Mouse (Mus musculus) cerebellum, postnatal 10 days (tissue): Measurements from ENCODE around the gene Mboat1.

Source experiments
- DNase-seq, 2 experiments: peaks; one replicate each; pipeline ENCODE4 v3.0.0; 2021; ENCODE audit warnings: mixed read lengths in 2 of 2

The Mboat1 gene

DNA sequence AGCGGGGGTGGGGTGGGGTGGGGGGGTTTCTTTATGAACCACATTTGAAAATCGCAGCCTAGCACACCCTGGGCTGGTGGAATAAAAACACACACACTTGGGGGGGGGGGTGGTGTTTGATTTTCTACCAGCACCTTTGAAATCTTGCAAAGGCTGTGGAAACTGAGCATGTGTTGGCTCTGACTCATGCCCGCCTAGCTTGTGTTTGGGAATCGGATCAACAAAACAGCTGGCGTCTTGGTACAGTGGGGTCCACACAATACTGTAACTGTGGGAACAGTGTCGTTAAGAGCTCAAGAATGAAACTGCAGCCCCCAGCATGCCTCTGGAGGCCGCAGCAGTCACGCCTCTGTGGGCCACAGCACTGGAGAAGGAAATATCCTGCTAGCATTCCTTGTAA lies 50.2 kb downstream of the Mboat1 start:
- DNase-seq, result peak; percentile 33 to 42

DNA sequence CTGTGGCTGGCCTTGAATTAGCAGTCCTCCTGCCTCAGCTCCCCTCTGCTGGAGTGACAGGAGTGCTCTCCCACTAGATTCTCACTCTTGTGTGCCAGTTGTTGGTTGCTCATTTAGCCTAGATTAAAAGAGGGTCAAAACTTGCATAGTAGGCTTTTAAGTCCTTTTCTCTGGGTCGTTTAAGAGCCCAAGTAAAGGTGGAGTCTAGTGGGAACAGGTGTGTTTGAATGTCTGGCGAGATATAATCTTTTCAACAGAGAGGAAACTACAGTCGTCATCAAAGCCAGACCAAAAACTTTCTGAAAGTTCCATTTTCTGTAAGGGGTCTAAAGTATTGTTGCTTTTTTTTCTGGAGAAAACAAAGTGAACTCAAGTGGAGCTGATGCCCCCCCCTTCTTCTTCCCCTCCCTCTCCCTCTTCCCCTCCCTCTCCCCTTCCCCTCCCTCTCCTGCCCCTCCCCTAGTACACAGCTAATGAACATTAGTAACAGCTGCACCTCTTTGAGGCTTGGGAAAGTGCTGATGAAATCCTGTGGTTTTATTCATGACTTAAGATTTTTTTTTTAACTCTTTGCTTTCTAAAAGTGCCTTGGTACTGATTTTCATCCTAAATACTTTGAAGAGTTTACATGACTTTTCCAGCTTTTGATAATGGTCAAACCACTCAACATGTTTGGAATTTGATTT lies 55.9 kb downstream of the Mboat1 start:
- DNase-seq, result no peak

DNA sequence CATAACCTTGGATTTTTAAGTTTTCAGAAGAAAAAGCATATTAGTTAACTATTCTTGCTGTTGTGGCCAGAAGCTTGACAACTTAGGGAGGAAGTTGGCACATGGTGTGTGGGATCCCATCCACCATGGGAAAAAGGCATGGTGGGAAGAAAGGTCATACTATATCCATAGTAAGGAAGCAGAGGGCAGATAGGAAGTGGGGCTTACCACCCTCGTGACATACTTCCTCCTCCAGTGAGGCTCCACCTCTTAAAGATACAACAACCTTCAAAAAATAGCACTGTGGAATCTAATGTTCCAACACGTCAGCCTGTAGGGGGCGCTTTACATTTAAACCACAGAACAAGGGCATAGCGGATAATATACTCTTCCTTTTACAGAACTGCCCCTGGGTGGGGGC lies 57.1 kb downstream of the Mboat1 start:
- no peak for DNase-seq

DNA sequence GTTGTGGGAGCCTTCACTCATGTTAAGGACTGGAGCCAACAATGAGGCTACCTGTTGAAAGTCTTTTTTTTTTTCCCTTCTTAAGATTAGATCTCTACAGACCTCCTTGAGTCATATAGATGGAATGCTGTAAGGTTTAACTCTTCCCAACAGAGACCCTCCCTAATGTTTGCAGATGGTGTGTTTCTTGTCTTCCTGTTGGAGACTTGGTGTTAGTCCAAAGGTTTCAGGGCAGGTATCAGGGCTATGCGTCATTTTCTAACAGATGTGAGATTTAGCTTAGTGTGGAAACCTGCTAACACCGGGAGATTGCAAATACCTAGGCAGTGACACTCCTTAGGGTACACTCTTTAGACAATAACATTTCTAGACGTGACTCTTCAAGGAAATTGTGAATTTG lies 58.5 kb downstream of the Mboat1 start:
- DNase-seq, result no peak

DNA sequence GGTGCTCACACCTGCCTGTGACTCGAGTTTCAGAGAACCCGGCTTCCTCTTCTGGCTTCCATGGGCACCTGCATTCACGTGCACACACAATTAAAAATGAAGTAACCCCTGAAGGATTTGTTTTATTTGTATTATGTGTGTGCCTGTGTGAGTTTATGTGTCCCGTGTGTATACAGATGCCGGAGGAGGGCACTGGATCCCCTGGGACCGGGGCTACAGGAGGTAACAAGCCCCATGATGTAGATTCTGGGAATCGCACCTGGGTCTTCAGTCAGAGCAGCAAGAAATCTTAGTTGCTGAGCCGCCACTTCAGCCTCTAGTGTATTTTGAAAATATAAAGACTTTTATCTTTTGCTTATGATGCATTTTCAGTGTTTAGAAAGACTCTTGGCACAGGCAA lies 60.4 kb downstream of the Mboat1 start:
- no peak for DNase-seq

DNA sequence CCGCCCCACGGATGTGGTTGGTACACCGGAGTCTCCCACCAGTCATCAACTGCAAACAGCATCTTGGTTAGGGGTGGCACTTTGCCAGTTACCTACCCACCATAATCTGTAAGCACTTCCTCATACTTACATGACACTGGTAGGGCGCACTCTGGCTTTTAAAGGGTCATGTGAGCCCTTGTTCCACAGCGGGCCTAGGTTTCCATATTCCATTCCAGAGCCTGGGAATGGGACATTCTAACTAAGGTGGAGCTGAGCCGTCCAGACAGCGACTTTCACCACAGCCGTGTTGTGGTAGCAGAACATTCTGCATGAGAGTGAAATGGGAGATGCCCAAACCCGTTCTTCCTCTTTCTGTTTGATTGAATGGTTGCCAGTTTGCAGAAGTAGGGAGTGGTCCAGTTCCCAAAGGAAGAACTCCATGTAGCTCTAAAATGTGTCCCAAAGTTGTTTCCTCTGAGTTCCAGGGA lies 61.8 kb downstream of the Mboat1 start:
- DNase-seq, result no peak

DNA sequence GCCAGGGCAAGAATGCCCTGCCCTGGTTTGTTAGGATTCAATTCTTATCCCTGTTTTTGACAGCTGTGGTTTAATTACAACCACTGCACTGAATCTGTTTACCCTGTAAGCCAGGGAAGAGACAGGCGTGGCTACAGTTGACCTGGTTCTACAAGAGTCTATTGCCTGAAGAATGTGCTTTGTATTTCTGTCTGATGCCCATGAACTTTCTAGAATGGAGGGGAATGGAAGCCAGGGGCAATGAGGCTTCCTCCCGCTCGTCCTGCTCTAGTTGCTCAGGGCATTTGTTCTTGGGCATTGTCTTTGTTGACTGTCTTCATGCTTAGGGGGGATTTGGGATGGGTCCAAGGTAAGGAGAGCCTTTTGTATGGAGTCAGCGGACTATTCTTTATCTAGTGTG lies 63.5 kb downstream of the Mboat1 start:
- no peak for DNase-seq

DNA sequence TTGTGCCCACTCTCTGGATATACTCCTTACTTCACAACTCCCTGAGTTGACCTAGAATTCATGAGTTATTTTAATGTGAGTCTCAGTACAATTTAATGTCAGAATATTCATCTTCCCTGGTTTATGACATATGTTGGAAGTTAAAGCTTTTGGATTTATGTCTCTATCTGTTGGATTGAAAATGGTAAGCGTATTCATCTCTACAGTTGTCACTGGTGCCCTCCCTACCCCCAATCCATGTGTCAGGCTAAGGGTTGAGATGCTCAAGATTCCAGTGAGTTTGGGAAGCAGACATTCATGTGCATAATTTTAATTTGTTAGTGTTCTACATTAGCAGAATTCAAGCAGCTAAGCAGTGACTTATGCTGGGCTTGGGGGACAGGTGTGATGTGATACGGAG lies 64.4 kb downstream of the Mboat1 start:
- DNase-seq, result no peak

DNA sequence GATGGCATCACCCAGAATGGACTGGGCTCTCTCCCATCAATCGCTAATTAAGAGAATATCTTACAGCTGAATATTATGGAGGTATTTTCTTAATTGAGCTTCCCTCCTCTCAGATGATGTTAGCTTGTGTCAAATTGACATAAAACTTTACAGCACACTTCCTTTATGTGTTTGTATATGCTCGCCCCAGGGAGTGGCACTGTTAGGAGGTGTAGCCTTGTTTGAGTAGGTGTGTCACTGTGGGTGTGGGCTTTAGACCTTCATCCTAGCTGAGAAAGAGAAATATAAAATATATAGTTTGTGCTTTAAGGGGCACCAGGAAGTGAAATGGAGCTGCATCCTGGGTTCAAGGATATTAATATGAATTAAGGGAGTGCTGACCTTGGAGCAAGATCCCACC lies 66.7 kb downstream of the Mboat1 start:
- no peak for DNase-seq

DNA sequence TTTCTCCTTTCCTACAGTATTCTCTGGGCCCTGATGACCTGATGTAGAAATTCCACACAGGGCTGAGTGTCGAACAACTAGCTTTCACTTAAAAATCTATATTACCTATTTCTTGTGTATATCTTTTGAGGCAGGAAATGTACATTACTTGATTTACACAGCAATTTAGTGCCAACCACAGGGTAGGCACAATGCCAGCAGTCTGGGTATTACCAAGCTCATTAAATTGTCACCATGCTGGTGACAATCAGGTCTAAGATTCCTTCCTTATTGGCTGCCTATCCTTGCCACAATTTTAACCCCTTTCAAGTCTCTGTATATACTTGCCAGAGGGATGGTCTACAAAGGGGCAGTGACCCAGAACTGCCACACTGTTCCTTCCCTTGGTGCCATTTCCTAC lies 71.9 kb downstream of the Mboat1 start:
- peak; percentile 5 to 6 for DNase-seq

DNA sequence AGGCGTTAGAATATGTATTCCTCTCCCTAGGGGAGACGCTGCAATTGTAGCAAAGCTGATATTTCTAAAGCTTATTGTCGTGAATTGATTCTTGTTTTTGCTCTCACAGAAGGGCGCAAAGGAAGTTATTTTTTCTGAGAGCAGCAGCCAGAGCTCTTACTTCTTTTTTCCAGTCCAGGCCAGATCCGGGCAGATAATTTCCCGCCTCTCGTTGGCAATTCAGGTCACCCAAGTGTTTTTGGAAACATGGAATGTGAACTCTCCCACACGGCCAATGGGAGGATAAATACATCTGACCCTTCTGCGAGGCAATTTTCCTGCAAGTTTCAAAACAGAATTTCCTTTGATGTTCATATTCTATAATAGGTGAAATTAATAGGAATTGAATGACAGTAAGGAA lies 77.0 kb downstream of the Mboat1 start:
- no peak for DNase-seq

DNA sequence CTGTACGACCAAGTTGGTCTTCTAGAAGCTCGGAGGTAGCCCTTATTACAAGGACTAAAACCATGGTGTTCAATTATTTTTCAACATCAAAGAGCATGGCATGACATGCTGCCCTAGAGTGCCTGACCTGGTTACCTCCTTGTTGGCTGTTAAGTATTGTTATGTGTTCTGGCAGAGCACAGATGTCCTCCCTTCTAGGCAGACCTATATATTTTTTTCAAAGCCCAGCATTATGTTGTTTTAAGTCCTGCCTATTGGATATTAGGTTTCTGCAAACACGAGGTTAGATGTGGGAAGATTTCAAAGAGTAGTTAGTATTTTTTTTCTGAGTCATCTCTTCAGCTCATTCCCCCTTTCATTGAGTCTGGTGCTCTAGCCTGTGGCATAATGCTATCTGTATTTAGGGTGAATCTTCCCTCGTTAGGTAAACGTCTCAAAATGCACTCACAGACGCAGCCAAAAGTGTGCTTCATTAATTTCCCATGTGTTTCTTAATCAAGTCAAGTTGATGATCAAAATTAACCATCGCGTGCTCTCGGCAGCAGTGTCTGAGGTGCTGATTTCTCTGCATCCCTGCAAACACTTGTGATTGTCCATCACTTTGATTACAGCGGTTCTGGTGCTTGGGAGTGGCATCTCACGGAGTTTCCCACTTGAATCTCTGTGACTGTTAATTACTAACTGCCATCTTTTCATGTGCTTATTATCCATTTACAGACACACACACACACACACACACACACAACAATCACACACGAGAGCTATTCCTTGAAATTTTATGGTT lies 81.5 kb downstream of the Mboat1 start:
- DNase-seq, result no peak

DNA sequence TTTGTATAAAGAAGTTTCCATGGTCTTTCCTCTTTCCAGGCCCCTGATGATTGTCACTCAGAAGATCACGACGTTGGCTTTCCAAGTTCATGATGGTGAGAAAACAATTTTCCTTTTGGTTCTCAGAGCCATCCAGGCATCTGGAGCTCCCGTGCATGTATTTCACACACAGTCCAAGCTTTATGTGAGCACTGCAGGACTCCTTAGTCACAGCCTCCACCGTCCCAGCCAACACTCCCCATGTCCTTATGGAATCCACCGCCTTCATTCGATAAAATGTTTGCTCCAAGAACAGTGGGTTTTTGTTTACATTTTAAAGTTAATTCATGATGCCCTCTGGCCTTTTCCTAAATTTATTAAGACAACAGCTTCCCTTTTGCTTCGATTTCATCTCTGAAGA lies 83.3 kb downstream of the Mboat1 start:
- no peak for DNase-seq

DNA sequence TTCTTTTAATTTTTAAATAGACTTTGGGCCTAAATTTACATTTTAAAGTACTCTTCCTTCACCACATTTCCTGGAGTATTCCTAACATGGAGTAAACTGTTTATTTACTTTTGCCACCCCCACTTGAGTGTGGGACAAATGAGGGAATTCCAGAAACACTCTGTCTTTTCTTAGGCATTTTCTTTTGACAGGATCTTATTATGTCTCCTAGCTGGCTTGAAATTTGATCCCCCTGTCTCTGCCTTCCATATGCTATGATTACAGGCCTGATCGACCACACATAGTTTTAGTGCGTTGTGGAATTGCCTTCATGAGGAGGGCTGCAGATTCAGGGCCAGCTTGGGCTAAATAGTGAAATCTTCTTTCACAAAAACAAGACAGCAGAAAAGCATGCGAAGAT lies 85.0 kb downstream of the Mboat1 start:
- DNase-seq, result no peak

DNA sequence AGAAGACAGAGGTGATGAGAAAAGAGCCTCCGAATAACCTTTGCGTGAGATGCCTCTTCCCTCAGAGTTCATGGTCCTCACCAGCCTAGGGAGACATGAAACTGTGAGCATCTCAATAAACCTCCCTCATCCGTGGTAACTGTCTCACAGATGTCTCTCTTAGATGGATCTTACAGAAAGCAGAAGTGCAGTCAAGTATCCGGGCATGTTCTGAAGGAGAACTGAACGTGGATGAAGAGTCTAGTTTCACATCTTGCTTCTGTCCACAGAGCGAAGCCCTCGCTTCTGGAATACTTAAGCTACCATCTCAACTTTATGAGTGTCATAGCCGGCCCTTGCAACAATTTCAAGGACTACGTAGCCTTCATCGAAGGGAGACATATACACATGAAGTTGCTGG lies 87.8 kb downstream of the Mboat1 start:
- DNase-seq, result no peak

DNA sequence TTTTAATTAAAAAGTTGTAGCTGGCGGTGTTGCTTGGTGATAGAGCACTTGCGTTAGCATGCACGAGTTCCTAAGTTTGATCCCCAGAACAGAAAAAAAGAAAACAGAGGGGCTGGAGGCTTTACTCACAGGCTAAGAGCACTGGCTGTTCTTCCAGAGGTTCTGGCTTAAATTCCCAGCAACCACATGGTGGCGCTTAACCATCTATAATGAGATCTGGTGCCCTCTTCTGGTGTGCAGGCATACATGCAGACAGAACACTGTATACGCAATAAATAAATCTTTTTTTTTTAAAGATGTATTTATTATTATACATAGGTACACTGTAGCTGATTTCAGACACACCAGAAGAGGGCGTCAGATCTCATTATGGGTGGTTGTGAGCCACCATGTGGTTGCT lies 88.4 kb downstream of the Mboat1 start:
- no peak for DNase-seq

DNA sequence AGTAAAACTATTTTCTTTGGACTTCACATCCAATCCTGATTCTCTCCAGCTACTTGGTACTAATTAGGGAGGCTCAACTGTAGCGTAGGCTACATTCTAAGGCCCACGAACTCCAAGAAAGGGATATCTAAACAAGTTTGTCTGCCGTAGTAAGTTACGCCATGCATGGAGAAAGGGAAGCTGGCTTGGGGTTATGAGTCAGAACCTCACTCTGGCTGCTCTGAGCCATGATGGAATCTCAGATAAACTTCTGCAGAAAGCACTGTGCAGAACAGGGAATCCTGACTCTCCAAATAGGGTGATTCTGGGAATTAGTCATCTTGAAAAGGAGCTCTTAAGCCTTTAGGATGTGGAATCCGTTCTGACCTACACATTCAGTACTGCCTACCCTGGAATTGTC lies 92.5 kb downstream of the Mboat1 start:
- DNase-seq, result no peak

DNA sequence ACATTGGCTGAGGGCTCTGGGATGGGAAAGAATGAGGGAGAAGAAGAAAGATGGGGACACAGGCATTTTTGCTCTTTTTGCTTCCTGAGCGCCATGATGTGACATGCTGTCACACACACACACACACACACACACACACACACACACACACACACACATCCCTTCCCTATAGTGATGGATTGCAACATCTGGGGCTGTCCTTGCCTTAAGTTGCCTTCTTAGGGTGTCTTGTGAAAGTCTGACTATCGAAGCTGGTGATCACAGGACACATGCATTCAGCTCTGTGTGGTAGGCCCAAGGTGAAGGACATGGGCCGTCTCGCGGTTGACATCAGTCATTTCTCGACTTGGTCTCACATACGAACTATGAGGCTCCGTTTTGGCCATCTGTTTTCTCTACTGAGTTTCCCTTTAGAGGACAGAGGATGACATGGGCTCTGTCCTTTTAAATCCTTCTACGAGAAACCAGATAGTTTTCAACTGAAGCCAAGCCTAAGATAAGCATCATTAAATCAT lies 93.4 kb downstream of the Mboat1 start:
- no peak for DNase-seq

DNA sequence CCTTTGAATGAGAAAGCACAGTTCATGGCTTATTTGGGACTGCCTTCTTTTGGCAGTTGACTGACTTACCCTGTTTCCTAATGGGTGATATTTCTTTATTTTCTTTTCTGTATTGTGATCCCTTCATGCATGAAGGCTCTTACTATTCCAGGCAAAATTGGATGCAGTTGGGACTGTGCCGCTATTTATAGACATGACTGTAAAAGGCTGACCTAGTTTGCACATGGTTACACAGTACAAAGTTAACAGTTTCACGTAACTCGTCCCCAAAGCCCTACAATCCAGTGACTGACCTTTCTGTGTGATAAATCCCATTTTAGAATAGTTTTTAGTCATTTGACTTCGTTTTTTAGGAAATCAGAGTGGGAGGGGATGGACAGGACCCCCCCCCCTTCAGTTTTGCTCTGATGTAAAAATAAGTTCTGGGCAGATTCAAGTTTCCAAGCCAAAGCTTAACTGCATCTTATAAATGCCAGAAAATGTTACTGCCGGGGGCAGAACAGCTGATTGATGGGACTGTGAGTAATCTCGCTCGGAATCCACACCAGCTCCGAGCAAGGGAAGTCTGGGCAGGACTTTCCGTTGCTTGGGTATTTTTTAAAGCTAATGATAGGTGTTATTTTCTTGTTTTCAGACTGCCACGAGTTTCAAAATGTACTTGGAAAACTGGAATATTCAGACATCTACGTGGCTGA lies 98.9 kb downstream of the Mboat1 start:
- peak; percentile 16 to 40 for DNase-seq

DNA sequence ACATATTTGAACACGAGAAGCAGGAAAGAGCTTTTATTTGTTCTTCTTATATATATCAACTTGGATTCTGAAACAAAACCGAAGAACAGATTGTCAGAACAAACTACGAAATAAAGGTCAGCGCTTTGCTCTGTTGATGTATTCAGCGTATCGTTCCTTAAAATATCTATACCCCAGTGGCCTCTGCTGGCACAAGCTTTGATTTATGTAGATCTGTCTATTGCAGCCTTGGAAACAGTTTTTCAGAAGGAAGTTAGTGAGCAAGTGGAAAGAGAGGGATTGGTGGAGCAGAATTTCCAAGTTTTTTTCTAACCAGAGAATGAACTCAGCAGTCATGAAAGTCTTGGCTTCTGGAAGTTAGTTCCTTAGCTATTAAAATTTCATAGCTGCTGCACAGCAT lies 103.1 kb downstream of the Mboat1 start:
- no peak for DNase-seq

DNA sequence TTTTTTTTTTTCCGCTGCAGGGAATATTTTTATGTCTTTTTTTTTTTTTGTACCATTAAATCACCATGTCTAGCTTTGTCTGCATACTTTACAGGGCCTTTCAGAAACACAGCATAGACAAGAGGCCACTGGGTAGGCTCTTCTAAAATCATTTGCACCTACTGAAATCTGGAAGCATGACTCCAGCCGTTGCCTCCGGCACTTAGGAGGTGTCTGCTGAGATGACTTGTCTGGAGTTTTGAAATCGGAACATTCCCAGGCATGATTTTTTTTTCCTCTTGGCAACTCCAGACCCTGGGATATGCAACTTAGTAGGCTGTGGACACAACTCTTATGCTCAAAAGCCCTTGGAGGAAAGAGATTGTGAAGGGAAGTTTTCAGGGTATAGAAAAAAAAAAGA lies 109.3 kb downstream of the Mboat1 start:
- no peak for DNase-seq

DNA sequence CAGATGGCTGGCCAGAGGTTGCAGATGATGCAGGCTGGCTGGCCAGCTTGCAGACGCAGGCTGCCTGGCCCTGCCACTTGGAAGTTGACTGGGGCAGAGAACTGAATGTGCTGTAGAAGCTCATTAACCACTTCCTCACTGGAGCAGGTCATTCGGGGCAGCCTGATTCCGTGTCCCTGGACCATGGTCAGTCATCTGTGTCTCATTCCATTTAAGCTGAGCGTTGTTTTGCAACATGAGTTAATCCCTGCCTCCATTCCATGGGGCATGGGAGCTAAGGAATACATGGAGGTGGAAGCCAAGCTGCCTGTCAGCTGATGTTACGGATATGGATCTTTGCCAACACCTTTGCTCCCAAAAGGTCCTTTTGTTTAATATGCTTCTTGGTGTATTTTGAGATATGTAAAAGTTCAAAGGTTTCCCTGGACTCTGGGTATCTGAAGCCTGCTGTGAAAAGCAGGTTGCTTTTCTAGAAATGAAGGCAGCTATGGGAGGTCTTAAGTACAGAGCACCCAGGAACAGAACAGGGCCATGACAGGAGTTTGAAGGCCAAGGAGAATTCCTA lies 114.1 kb downstream of the Mboat1 start:
- DNase-seq, result no peak

DNA sequence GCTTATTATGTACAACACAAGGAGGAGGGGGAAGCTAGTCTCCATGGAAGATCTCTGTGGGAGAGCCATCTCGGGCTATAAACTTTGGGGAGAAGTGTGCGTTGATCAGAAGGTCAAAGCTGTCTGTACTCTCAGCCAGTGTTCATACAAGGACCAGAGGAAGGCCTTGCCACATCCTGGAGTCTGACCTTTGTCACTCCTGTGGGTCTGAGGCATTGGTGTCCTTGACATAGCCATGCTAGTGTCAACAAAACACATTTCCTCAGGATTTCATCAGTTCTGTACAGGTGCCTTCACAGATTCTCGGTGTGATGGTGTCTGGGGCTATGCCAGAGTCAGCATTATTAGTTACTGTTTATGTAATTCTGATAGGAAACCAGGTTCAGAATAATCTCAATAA lies 115.1 kb downstream of the Mboat1 start:
- DNase-seq, result no peak
